Mouse (Mus musculus) megakaryocyte, embryonic 14.5 days (primary cell): Measurements from ENCODE around the gene Grip1. TPM values are rescaled to one million over a fixed set of nuclear protein-coding genes. Genes with fewer than 3 reads are reported as not detected.

Experiments
- H3K27me3 ChIP-seq: replicated peaks from 2 replicates; pipeline ENCODE3; 2012; ENCODE audit warnings: inconsistent platforms
- H3K36me3 ChIP-seq: replicated peaks from 2 replicates; pipeline ENCODE3; 2012; ENCODE audit warnings: low read length, inconsistent platforms, mixed read lengths
- H3K4me1 ChIP-seq: 2 replicates; pipeline ENCODE4 v1.6.1; 2012; ENCODE audit warnings: inconsistent platforms
- H3K4me3 ChIP-seq: replicated peaks from 2 replicates; pipeline ENCODE3; 2012; ENCODE audit warnings: moderate library complexity, mild to moderate bottlenecking, inconsistent platforms
- H3K9me3 ChIP-seq: 2 replicates; pipeline ENCODE4 v1.6.1; 2012; ENCODE audit warnings: inconsistent platforms
- FLI1 ChIP-seq: IDR thresholded peaks from 2 replicates; pipeline ENCODE4 v1.6.1; 2012; ENCODE audit warnings: low read length, inconsistent platforms, mixed read lengths
- GATA1 ChIP-seq: IDR thresholded peaks from 3 replicates; pipeline ENCODE4 v1.6.1; 2012; ENCODE audit warnings: mixed read lengths, low read length, inconsistent platforms, borderline replicate concordance
- polyA plus RNA-seq: library from polyadenylated mRNA; stranded (reverse); fragments of >175 nt; gene quantifications from 2 replicates; pipeline ENCODE4 v1.2.3, GENCODE M21; 2012; ENCODE audit warnings: low replicate concordance; ENCODE audit not compliant: insufficient read depth

Grip1 gene
- polyA plus RNA-seq, 1 experiment: 0.08 TPM

DNA sequence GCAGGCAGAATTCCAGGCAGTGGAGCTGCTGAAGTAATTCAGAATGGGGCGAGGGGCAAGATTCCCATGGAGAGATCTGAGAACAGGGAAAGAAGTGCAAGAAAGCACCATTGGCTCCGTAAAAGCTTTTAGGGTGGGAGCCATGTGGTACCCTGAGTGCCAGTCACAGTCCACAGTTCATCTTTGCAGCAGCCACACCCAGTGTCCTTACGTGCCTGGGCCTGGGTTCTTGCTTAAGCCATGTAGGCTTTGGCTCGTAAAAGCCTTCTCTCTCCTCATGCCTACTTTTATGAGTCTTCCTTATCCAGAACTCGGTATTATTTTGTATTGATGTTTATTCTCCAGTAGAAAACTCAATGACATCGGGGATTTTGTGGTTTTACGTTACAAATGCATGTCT is 550.5 kb downstream of the Grip1 start:
- no peak for TF ChIP-seq FLI1
- TF ChIP-seq GATA1: no peak

DNA sequence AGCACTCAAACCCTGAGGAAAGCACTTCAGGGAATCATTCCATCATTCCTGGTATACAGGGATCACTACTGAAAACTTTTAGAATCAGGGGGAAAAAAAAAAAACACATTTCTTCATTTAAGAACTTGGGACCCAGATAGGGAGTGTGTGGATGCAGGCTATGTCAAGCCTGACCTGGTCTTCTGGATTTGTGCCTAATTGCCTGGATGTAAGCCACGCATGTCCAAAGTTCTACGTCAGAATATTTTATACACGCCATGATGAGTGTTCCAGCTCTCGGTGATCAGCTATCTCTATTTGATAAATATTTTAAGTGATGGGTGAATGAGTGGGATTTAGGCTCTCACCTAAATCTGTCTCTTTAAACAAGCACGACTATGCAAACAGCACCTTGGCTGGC is 552.0 kb downstream of the Grip1 start:
- Histone ChIP-seq H3K9me3 (no peaks in the 10 kb centered on the region), H3K4me1 (no peaks in the 10 kb centered on the region), H3K27me3 (no peaks in the 10 kb centered on the region), H3K4me3 (no peak overlapping the region), H3K36me3 (no peaks in the 10 kb centered on the region)
- TF ChIP-seq FLI1: no peak

More for the DNA sequence above, 550.5 kb downstream of the Grip1 start:
- Histone ChIP-seq H3K36me3 (no peaks in the 10 kb centered on the region), H3K9me3 (no peaks in the 10 kb centered on the region), H3K4me1 (no peaks in the 10 kb centered on the region), H3K4me3 (no peak overlapping the region), H3K27me3 (no peaks in the 10 kb centered on the region)

DNA sequence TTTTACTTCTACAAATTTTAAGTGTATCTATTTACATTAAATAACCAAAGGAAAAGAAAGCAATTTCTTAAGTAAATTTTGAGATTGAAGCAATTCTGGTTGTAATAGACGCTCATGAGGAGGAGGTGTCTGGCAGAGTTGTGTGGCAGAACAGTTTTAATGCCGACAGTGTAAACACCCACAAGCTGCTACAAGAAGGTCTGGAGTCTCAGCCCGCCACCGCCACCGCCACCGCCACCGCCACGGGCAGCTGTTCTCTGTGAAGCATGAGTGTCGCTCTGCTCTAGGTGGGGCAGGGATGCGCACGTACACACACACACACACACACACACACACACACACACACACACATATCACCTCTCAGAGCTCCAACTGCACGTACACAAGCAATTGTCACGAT is 558.7 kb downstream of the Grip1 start:
- TF ChIP-seq GATA1 (no peak), FLI1 (no peak)

DNA sequence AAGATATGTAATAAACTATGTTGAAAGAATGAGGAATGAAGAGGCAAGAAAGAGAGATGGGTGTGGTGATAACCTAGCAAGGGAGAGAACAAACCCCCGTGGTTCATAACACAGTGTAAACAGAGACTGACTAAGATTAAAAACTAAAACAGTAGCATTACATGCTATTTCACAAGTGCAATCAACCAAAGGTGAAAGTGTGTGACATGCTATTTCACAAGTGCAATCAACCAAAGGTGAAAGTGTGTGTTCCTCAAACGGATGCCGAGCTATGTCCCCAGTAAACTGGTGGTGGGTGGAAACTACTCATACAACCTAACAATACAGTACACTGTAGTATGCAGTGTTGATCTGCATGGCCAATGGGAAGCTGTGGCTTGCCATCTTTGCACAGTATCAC is 561.5 kb downstream of the Grip1 start:
- Histone ChIP-seq H3K4me3 (no peak overlapping the region), H3K9me3 (no peaks in the 10 kb centered on the region), H3K4me1 (no peaks in the 10 kb centered on the region), H3K27me3 (no peaks in the 10 kb centered on the region), H3K36me3 (no peaks in the 10 kb centered on the region)
- TF ChIP-seq GATA1: no peak

More for the DNA sequence above, 558.7 kb downstream of the Grip1 start:
- Histone ChIP-seq H3K9me3 (no peaks in the 10 kb centered on the region), H3K4me1 (no peaks in the 10 kb centered on the region), H3K27me3 (no peaks in the 10 kb centered on the region), H3K4me3 (no peak overlapping the region), H3K36me3 (no peaks in the 10 kb centered on the region)

DNA sequence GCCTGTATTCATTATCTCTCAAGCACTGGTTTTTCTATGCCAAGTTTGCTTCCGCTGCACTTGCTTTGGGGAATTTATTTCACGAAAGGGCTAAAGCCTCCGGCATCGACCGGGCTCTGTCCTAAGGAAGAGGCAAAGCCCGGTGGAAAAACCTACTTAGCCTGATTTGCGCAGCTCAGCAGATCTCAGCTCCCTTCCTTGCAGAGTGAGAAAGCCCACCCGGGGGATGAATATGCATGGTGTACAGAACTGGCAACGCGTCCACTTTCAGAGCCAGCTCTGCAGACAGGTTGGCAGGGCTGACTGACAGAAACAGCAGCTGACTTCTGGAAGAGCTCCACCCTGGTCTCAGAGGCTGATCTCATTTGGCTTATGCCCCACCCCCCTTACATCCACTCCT is 572.8 kb downstream of the Grip1 start:
- Histone ChIP-seq H3K36me3 (no peaks in the 10 kb centered on the region), H3K4me1 (no peaks in the 10 kb centered on the region), H3K9me3 (peaks cover 2% of the 10 kb centered on the region; the same call in 1 of the 2 replicates), H3K4me3 (no peak overlapping the region), H3K27me3 (no peaks in the 10 kb centered on the region)
- TF ChIP-seq GATA1 (no peak), FLI1 (no peak)

DNA sequence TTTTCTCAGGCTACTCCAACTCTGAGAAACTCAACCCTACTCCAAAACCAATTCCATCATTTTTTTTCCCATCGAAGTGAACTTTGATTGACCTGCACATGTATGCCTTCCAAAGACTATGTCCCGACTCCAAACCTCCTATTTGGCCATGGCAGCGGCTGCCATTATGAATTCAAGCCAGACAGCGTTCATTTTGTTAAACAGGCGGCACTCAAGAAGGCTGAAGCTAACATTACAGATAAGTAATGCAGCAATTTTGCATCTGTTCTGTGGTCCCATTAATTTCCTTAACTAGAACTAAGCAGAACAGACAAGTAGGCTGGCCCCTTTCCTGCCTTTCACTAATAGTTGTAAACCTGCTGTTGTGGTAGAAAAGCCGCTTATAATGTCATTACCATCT is 577.3 kb downstream of the Grip1 start:
- no peaks in the 10 kb centered on the region for H3K4me1 ChIP-seq
- peaks cover 4% of the 10 kb centered on the region; the same call in 1 of the 2 replicates for H3K9me3 ChIP-seq
- no peak for TF ChIP-seq GATA1
- no peak for TF ChIP-seq FLI1
- no peak overlapping the region for H3K4me3 ChIP-seq
- no peaks in the 10 kb centered on the region for H3K27me3 ChIP-seq
- no peaks in the 10 kb centered on the region for H3K36me3 ChIP-seq

DNA sequence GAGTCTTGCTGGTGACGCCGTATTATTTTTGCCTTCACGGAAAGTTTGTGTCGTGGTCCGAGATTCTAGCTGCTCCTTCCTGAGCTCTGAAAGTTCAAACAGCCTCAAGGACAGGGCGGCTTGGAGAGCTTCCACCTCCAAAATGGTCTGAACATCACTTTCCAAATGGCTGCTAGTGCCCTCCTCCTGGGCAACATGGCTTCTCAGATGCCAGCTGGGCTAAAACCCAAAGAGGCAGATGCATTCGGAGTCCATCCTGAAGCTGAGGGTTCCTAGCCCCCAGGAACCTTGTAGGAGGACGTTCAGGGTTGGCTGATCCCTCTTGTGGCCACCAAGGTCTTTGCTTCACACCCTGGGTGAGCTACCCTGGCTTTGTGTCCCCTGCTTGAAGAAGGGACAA is 577.7 kb downstream of the Grip1 start:
- H3K4me1 ChIP-seq: no peaks in the 10 kb centered on the region
- no peaks in the 10 kb centered on the region for H3K27me3 ChIP-seq
- TF ChIP-seq GATA1 (no peak), FLI1 (no peak)
- peaks cover 4% of the 10 kb centered on the region; the same call in 1 of the 2 replicates for H3K9me3 ChIP-seq
- H3K36me3 ChIP-seq: no peaks in the 10 kb centered on the region
- no peak overlapping the region for H3K4me3 ChIP-seq

DNA sequence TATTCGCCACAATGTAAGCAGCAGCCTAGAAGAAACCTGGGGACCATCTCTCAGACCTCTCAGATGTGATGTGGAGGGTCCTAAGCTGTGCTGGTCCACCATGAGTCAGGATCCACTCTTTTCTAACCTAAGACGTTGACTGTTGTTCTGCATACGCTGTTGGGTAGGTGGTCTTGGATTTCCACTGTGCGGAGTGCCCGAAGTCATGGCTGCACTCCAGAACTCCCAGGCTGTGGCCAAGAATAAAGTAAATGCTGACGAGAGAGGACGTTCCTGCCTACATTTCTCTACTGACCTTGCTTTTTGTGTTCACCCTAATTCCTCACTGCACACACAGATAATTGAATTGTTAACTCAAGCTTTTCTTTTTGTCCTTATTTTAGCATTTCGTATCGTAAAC is 580.2 kb downstream of the Grip1 start:
- H3K9me3 ChIP-seq: peaks cover 8% of the 10 kb centered on the region; the same call in 1 of the 2 replicates
- H3K4me3 ChIP-seq: no peak overlapping the region
- no peaks in the 10 kb centered on the region for H3K36me3 ChIP-seq
- TF ChIP-seq FLI1: no peak
- no peak for TF ChIP-seq GATA1
- no peaks in the 10 kb centered on the region for H3K27me3 ChIP-seq
- no peaks in the 10 kb centered on the region for H3K4me1 ChIP-seq

DNA sequence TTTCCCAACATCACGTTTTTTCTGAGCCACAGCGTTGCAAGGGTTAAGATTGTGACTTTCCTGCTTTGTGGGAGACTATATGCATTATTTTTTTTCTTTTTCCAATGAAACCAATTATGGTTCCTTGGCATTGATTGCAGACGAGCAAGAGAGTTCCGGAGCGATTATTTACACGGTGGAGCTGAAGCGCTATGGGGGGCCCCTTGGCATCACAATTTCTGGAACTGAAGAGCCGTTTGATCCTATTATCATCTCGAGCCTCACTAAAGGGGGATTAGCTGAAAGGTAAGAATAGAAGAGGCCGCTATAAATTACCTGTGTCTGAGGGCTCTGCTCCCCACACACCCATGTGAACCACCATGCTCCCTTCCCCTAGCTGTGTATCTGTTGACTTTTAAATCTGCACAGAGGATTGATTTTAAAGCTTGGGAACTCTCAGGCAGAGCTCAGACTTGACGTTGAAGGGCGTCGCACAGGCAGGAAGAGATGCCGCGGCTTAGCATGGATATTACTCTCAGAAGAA is 581.6 kb downstream of the Grip1 start:
- H3K27me3 ChIP-seq: no peaks in the 10 kb centered on the region
- H3K36me3 ChIP-seq: no peaks in the 10 kb centered on the region
- no peaks in the 10 kb centered on the region for H3K4me1 ChIP-seq
- TF ChIP-seq FLI1 (no peak), GATA1 (no peak)
- H3K4me3 ChIP-seq: no peak overlapping the region
- peaks cover 8% of the 10 kb centered on the region; the same call in 1 of the 2 replicates for H3K9me3 ChIP-seq

DNA sequence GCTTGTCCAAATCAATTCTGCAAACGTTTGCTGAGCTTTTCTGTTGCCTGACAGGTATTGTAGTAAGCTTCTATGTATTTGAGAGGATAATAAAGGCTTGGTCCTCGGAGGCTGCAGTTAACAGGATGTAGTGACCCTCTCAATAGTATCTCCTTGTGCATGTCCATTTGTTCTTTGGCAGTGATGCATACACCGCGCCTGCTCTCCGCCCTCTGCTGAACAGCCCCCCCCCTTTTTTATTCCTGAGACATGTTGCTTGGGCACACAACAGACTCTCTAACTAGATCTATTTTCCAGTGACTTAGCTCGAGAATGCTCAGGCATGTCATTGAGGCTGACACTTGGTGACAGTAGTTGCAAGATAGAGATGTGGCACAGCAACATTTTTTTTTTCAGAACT is 582.2 kb downstream of the Grip1 start:
- no peaks in the 10 kb centered on the region for H3K36me3 ChIP-seq
- TF ChIP-seq FLI1: no peak
- TF ChIP-seq GATA1: no peak
- H3K27me3 ChIP-seq: no peaks in the 10 kb centered on the region
- H3K4me1 ChIP-seq: no peaks in the 10 kb centered on the region
- no peak overlapping the region for H3K4me3 ChIP-seq
- H3K9me3 ChIP-seq: peaks cover 8% of the 10 kb centered on the region; the same call in 1 of the 2 replicates

DNA sequence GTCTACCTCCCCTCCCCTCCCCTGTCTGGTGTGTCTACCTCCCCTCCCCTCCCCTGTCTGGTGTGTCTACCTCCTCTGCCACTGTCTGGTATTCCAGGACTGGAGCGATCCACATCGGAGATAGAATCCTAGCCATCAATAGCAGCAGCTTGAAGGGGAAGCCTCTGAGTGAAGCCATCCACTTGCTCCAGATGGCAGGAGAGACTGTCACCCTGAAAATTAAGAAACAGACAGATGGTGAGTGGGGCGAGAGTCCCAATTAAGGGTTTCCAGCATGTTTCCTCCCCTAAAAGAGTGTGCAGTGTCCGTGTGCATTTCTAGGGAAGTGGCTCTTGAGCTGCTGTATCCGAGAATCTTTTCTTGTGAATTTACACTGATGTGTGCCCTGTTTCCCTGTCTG is 584.6 kb downstream of the Grip1 start:
- TF ChIP-seq GATA1 (no peak), FLI1 (no peak)
- H3K27me3 ChIP-seq: no peaks in the 10 kb centered on the region

More for the DNA sequence above, 584.6 kb downstream of the Grip1 start:
- Histone ChIP-seq H3K4me1 (no peaks in the 10 kb centered on the region), H3K36me3 (no peaks in the 10 kb centered on the region), H3K9me3 (0 out of 2 replicates have a peak, but pooled peaks cover 4% of the 10 kb centered on the region), H3K4me3 (no peak overlapping the region)
